In genomic region chr9:118512681-118513233, GRCm38 (mm10) we compare ENCODE assay signal across 10 mouse cellular contexts. TPM values are rescaled to one million over a fixed set of nuclear protein-coding genes. Genes with fewer than 3 reads are reported as not detected.
DNase-seq lines count a peak whose midpoint lies in the region; ATAC-seq and TF ChIP-seq lines count a peak whose summit lies in the region.
"Had no signal": no experiment of that assay in that cellular context is flagged by ENCODE, and none has a peak within 500 bp of the region (broad histone marks: within the 10 kb centered on the region; RNA-seq: fewer than 3 reads in every experiment).

No protein-coding gene starts in this region.

- H3K9ac ChIP-seq in heart, embryonic 12.5 days: no peak overlapping the region

- WGBS in heart, embryonic 12.5 days: 35% methylated on average over 3 of the region's 3 CpGs

- H3K79me2 ChIP-seq in myocyte (ENCODE audit: control insufficient read depth, insufficient read depth): peaks cover 58% of the 10 kb centered on the region

- no peak for TF ChIP-seq CTCF in G1E (IDR thresholded peaks at IDR 0.05; ENCODE audit: low read depth, low read length)

- peaks cover 23% of the 10 kb centered on the region for H3K4me1 ChIP-seq in G1E (ENCODE audit: insufficient read depth, low read depth, low read length)
- peaks cover 75% of the 10 kb centered on the region for H3K4me1 ChIP-seq in heart, embryonic 12.5 days (replicated peaks)

- peak overlapping the region; percentile 81 for H3K27ac ChIP-seq in heart, embryonic 12.5 days (ENCODE audit: poor library complexity, severe bottlenecking)

- H3K36me3 ChIP-seq in G1E (replicated peaks) (peaks cover 72% of the 10 kb centered on the region), myocyte (ENCODE audit: control insufficient read depth, insufficient read depth) (peaks cover 10% of the 10 kb centered on the region)
- H3K36me3 ChIP-seq in heart, embryonic 12.5 days: peaks cover 20% of the 10 kb centered on the region

- no peak for TF ChIP-seq POLR2A in myocyte (IDR thresholded peaks at IDR 0.05; ENCODE audit: insufficient read length, low read depth)

- peak overlapping the region; percentile 31 for H3K4me2 ChIP-seq in heart, embryonic 12.5 days
- peak overlapping the region; percentile 55 for H3K4me2 ChIP-seq in myocyte (ENCODE audit: low read depth)
- H3K4me2 ChIP-seq: midbrain, embryonic 11.5 days had no signal

- H3K9me3 ChIP-seq in G1E (replicated peaks): no peaks in the 10 kb centered on the region
- no peaks in the 10 kb centered on the region for H3K9me3 ChIP-seq in heart, embryonic 12.5 days (replicated peaks)

- H3ac ChIP-seq in myocyte (ENCODE audit: control insufficient read depth, insufficient read length): no peak overlapping the region

- ATAC-seq in G1E (ENCODE audit: extremely low read depth, insufficient number of reproducible peaks, low FRiP score, poor library complexity, severe bottlenecking): peak; percentile 65
- no peak for ATAC-seq in heart, embryonic 12.5 days (ENCODE audit: insufficient number of reproducible peaks, low FRiP score)
- no peak for ATAC-seq in erythroid progenitor cell, adult 5-6 weeks (replicated peaks; ENCODE audit: low FRiP score, poor library complexity, severe bottlenecking)

- DNase-seq in kidney, adult 9 months: peak; percentile 32
- no peak for DNase-seq in kidney, postnatal 14 days
- DNase-seq in G1E (ENCODE audit: low spot score): no peak
- DNase-seq in Muller cell, postnatal 12 days (ENCODE audit: inconsistent ontology term): no peak
- no peak for DNase-seq in left cerebral cortex, adult 11 months (ENCODE audit: low spot score)
- DNase-seq: right cerebral cortex, adult 18-20 months had no signal

- no peak overlapping the region for H3K4me3 ChIP-seq in G1E (ENCODE audit: low read depth, low read length)
- H3K4me3 ChIP-seq in heart, embryonic 12.5 days: no peak overlapping the region
- no peak overlapping the region for H3K4me3 ChIP-seq in myocyte

- H3K27me3 ChIP-seq in G1E (ENCODE audit: insufficient read depth, low read length) (no peaks in the 10 kb centered on the region), myocyte (ENCODE audit: control insufficient read depth, insufficient read depth, insufficient read length) (no peaks in the 10 kb centered on the region)
- H3K27me3 ChIP-seq in heart, embryonic 12.5 days (replicated peaks): no peaks in the 10 kb centered on the region

TF ChIP-seq in myocyte, 11 proteins besides CTCF, POLR2A, EP300 and RAD21:
- peak; percentile 78 for TF ChIP-seq USF1 (IDR thresholded peaks at IDR 0.05; ENCODE audit: low read depth)
- TF ChIP-seq MYOD1 (IDR thresholded peaks at IDR 0.05; ENCODE audit: control insufficient read depth in 1 of 3, insufficient read length in 2 of 3, low read depth in 2 of 3): no peak

RNA-seq across cellular contexts. Expression of gene Golga4, which starts 6.7 kb away (rescaled TPM):
- total RNA-seq in G1E (2014; fragmentation: Nextera tagmentation): 71.8 and 75.1 TPM in 2 replicates
- 78.9 and 90.9 TPM in 2 replicates for total RNA-seq in G1E (2017)
- polyA plus RNA-seq in G1E (2012): 10.3 and 11.1 TPM in 2 replicates
- 74.8 and 75.5 TPM in 2 replicates for polyA plus RNA-seq in heart, embryonic 12.5 days (2016; fragmentation: Nextera tagmentation; extraction: Ambion mirVana)
- 18.5 TPM for polyA plus RNA-seq in myocyte (2012; fragmentation: generic; extraction: Trizol)
- total RNA-seq in erythroid progenitor cell, adult 5-6 weeks (2015; ENCODE audit: low replicate concordance): 21.8 and 25.2 TPM in 2 replicates
- 38.1 and 42.6 TPM in 2 replicates for total RNA-seq in erythroid progenitor cell, adult 5-6 weeks (2017; ENCODE audit: low replicate concordance)

RNA-seq across cellular contexts. Expression of gene Eomes, which starts 34.7 kb away (rescaled TPM):
- not detected in 2 replicates for total RNA-seq in G1E (2014; fragmentation: Nextera tagmentation)
- total RNA-seq in G1E (2017): 0.05 TPM in 1 of 2 replicates, not detected in the other
- not detected in 2 replicates for polyA plus RNA-seq in G1E (2012)
- 0.08 and 0.11 TPM in 2 replicates for polyA plus RNA-seq in heart, embryonic 12.5 days (2016; fragmentation: Nextera tagmentation; extraction: Ambion mirVana)
- polyA plus RNA-seq in myocyte (2012; fragmentation: generic; extraction: Trizol): 0.04 TPM
- 1.3 and 2.2 TPM in 2 replicates for total RNA-seq in erythroid progenitor cell, adult 5-6 weeks (2015; ENCODE audit: low replicate concordance)
- total RNA-seq in erythroid progenitor cell, adult 5-6 weeks (2017; ENCODE audit: low replicate concordance): 0.30 TPM in 1 of 2 replicates, not detected in the other
